Mouse (Mus musculus) liver, embryonic 15.5 days (tissue): ENCODE measurements around the gene Il22ra1. TPM values are rescaled to one million over a fixed set of nuclear protein-coding genes. Genes with fewer than 3 reads are reported as not detected.

Source experiments
- ATAC-seq: fragments of 200-750 bp; cut with Nextera tagmentation; 2 replicates; pipeline ENCODE4 v1.8.0; 2017; ENCODE audit warnings: moderate number of reproducible peaks, mild to moderate bottlenecking, moderate library complexity; ENCODE audit not compliant: insufficient read depth
- H3K27ac ChIP-seq: fragments of 300-500 bp; sonication (generic); replicated peaks from 2 replicates; pipeline ENCODE4 v1.5.1; 2015; ENCODE audit warnings: mild to moderate bottlenecking, inconsistent platforms
- H3K27me3 ChIP-seq: fragments of 300-500 bp; sonication (generic); 2 replicates; pipeline ENCODE4 v1.6.1; 2015; ENCODE audit warnings: mild to moderate bottlenecking, inconsistent platforms
- H3K36me3 ChIP-seq: fragments of 300-500 bp; sonication (generic); replicated peaks from 2 replicates; pipeline ENCODE4 v1.6.1; 2015; ENCODE audit warnings: moderate library complexity, mild to moderate bottlenecking, inconsistent platforms
- H3K4me1 ChIP-seq: fragments of 300-500 bp; sonication (generic); replicated peaks from 2 replicates; pipeline ENCODE4 v1.6.1; 2015; ENCODE audit warnings: inconsistent platforms
- H3K4me2 ChIP-seq: fragments of 300-500 bp; sonication (generic); 2 replicates; pipeline ENCODE4 v1.6.1; 2015; ENCODE audit warnings: moderate library complexity, mild to moderate bottlenecking, inconsistent platforms
- H3K4me3 ChIP-seq: fragments of 300-500 bp; sonication (generic); replicated peaks from 2 replicates; pipeline ENCODE4 v1.5.1; 2015; ENCODE audit warnings: mild to moderate bottlenecking, inconsistent platforms
- H3K9ac ChIP-seq: fragments of 300-500 bp; sonication (generic); 2 replicates; pipeline ENCODE4 v1.6.1; 2015; ENCODE audit warnings: moderate library complexity, mild to moderate bottlenecking, inconsistent platforms
- H3K9me3 ChIP-seq: fragments of 300-500 bp; sonication (generic); replicated peaks from 2 replicates; pipeline ENCODE4 v1.6.1; 2016; ENCODE audit warnings: inconsistent platforms
- WGBS: fragments of 180-500 bp; shearing (Covaris S2); methylation state at CpG from one replicate; pipeline ENCODE4 v1.1.7; 2015; ENCODE audit warnings: mixed read lengths; ENCODE audit not compliant: insufficient replicate concordance; 5-methylcytosine and 5-hydroxymethylcytosine counted together
- polyA plus RNA-seq: library from polyadenylated mRNA; unstranded; fragments of >200 nt; fragmentation: Nextera tagmentation; extraction: Ambion mirVana; gene quantifications from 2 replicates; pipeline ENCODE4 v1.2.1, GENCODE M21; 2015

The Il22ra1 gene
- polyA plus RNA-seq: 0.55 and 0.56 TPM in 2 replicates

GRCm38 (mm10) chr4:135727817-135728216 lies at the start of gene Il22ra1:
Gene Il22ra1, plus strand, starts transcription at chr4:135728172.
- 15% methylated on average over 14 of the region's 14 CpGs for WGBS
- H3K36me3 ChIP-seq: no peaks in the 10 kb centered on the region

GRCm38 (mm10) chr4:135679316-135679715 lies 48.7 kb upstream of the Il22ra1 start:
- 20% methylated on average over 4 of the region's 4 CpGs for WGBS
- no peak for ATAC-seq

More at GRCm38 (mm10) chr4:135727817-135728216, at the start of gene Il22ra1:
- H3K4me1 ChIP-seq: peaks cover 24% of the 10 kb centered on the region
- peak; percentile 62 for ATAC-seq
- no peaks in the 10 kb centered on the region; the same call in 1 of the 2 replicates for H3K9me3 ChIP-seq
- H3K4me3 ChIP-seq: peak within 1 kb of the TSS; percentile 53
- peak within 1 kb of the TSS; percentile 68 for H3K4me2 ChIP-seq
- peak within 1 kb of the TSS; percentile 9; the same call in 1 of the 2 replicates for H3K27ac ChIP-seq
- peaks cover 51% of the 10 kb centered on the region for H3K27me3 ChIP-seq
- peak within 1 kb of the TSS; percentile 52 for H3K9ac ChIP-seq

GRCm38 (mm10) chr4:135681789-135682188 lies 46.2 kb upstream of the Il22ra1 start:
- H3K27ac ChIP-seq: no peak overlapping the region
- H3K9me3 ChIP-seq: no peaks in the 10 kb centered on the region
- H3K4me1 ChIP-seq: peaks cover 10% of the 10 kb centered on the region; the same call in 1 of the 2 replicates
- H3K4me2 ChIP-seq: no peak overlapping the region
- no peak for ATAC-seq
- 54% methylated on average over 5 of the region's 5 CpGs for WGBS
- no peak overlapping the region for H3K9ac ChIP-seq
- H3K36me3 ChIP-seq: no peaks in the 10 kb centered on the region
- peaks cover 62% of the 10 kb centered on the region for H3K27me3 ChIP-seq
- H3K4me3 ChIP-seq: no peak overlapping the region

More at GRCm38 (mm10) chr4:135679316-135679715, 48.7 kb upstream of the Il22ra1 start:
- Histone ChIP-seq H3K4me1 (no peaks in the 10 kb centered on the region), H3K27me3 (peaks cover 45% of the 10 kb centered on the region), H3K4me3 (no peak overlapping the region), H3K36me3 (no peaks in the 10 kb centered on the region), H3K4me2 (no peak overlapping the region), H3K9ac (no peak overlapping the region), H3K27ac (no peak overlapping the region), H3K9me3 (no peaks in the 10 kb centered on the region)

GRCm38 (mm10) chr4:135683553-135683952 lies 44.4 kb upstream of the Il22ra1 start:
- H3K4me3 ChIP-seq: no peak overlapping the region
- no peak overlapping the region for H3K4me2 ChIP-seq
- no peaks in the 10 kb centered on the region for H3K36me3 ChIP-seq
- no peak overlapping the region for H3K9ac ChIP-seq
- H3K4me1 ChIP-seq: peaks cover 10% of the 10 kb centered on the region; the same call in 1 of the 2 replicates
- no peak overlapping the region for H3K27ac ChIP-seq
- WGBS: 23% methylated on average over 4 of the region's 4 CpGs
- H3K27me3 ChIP-seq: peaks cover 75% of the 10 kb centered on the region
- ATAC-seq: no peak
- no peaks in the 10 kb centered on the region for H3K9me3 ChIP-seq

GRCm38 (mm10) chr4:135684731-135685130 lies 43.2 kb upstream of the Il22ra1 start:
- Histone ChIP-seq H3K9ac (no peak overlapping the region), H3K27me3 (peaks cover 85% of the 10 kb centered on the region), H3K9me3 (no peaks in the 10 kb centered on the region), H3K4me1 (peaks cover 10% of the 10 kb centered on the region; the same call in 1 of the 2 replicates), H3K4me3 (no peak overlapping the region), H3K27ac (no peak overlapping the region), H3K4me2 (no peak overlapping the region), H3K36me3 (no peaks in the 10 kb centered on the region)
- no peak for ATAC-seq
- 14% methylated on average over 3 of the region's 3 CpGs for WGBS

- peaks cover 10% of the 10 kb centered on the region; the same call in 1 of the 2 replicates for H3K4me1 ChIP-seq
- H3K36me3 ChIP-seq: no peaks in the 10 kb centered on the region
- H3K27ac ChIP-seq: no peak within 1 kb of the TSS
- peak within 1 kb of the TSS; percentile 67 for H3K4me2 ChIP-seq
- H3K9me3 ChIP-seq: no peaks in the 10 kb centered on the region
- H3K9ac ChIP-seq: peak within 1 kb of the TSS; percentile 23; the same call in 1 of the 2 replicates
- 1% methylated on average over 41 of the region's 41 CpGs for WGBS
- ATAC-seq: no peak
- H3K27me3 ChIP-seq: peaks cover 89% of the 10 kb centered on the region
- peak within 1 kb of the TSS; percentile 53 for H3K4me3 ChIP-seq
Measured at GRCm38 (mm10) chr4:135685906-135686567, 41.9 kb upstream of the Il22ra1 start, which contains the start of gene Ifnlr1. Gene Ifnlr1, plus strand, starts transcription at chr4:135686287.

GRCm38 (mm10) chr4:135686568-135686953 lies 41.4 kb upstream of the Il22ra1 start:
- H3K4me1 ChIP-seq: peaks cover 10% of the 10 kb centered on the region; the same call in 1 of the 2 replicates
- no peak for ATAC-seq
- peak overlapping the region; percentile 67 for H3K4me2 ChIP-seq
- H3K36me3 ChIP-seq: no peaks in the 10 kb centered on the region
- H3K9ac ChIP-seq: peak overlapping the region; percentile 23; the same call in 1 of the 2 replicates
- no peak overlapping the region for H3K27ac ChIP-seq
- peaks cover 93% of the 10 kb centered on the region for H3K27me3 ChIP-seq
- 2% methylated on average over 21 of the region's 21 CpGs for WGBS
- H3K9me3 ChIP-seq: no peaks in the 10 kb centered on the region
- H3K4me3 ChIP-seq: peak overlapping the region; percentile 53

GRCm38 (mm10) chr4:135689797-135690196 lies 38.2 kb upstream of the Il22ra1 start:
- 64% methylated on average over 7 of the region's 7 CpGs for WGBS
- Histone ChIP-seq H3K4me3 (no peak overlapping the region), H3K4me2 (no peak overlapping the region), H3K27ac (no peak overlapping the region), H3K9me3 (no peaks in the 10 kb centered on the region), H3K36me3 (no peaks in the 10 kb centered on the region), H3K4me1 (peaks cover 10% of the 10 kb centered on the region; the same call in 1 of the 2 replicates), H3K9ac (no peak overlapping the region), H3K27me3 (peaks cover 70% of the 10 kb centered on the region)
- ATAC-seq: no peak

GRCm38 (mm10) chr4:135690241-135690640 lies 37.7 kb upstream of the Il22ra1 start:
- peaks cover 66% of the 10 kb centered on the region for H3K27me3 ChIP-seq
- H3K9ac ChIP-seq: no peak overlapping the region
- ATAC-seq: no peak
- H3K4me2 ChIP-seq: no peak overlapping the region
- H3K27ac ChIP-seq: no peak overlapping the region
- no peaks in the 10 kb centered on the region for H3K9me3 ChIP-seq
- peaks cover 7% of the 10 kb centered on the region; the same call in 1 of the 2 replicates for H3K4me1 ChIP-seq
- no peak overlapping the region for H3K4me3 ChIP-seq
- H3K36me3 ChIP-seq: no peaks in the 10 kb centered on the region
- 67% methylated on average over 11 of the region's 11 CpGs for WGBS

- H3K27ac ChIP-seq: no peak overlapping the region
- ATAC-seq: no peak
- 29% methylated on average over 4 of the region's 4 CpGs for WGBS
Measured at GRCm38 (mm10) chr4:135692916-135693315, 35.1 kb upstream of the Il22ra1 start.

GRCm38 (mm10) chr4:135698498-135698897 lies 29.5 kb upstream of the Il22ra1 start:
- 68% methylated on average over 7 of the region's 7 CpGs for WGBS
- H3K4me1 ChIP-seq: peaks cover 7% of the 10 kb centered on the region
- no peak for ATAC-seq

More at GRCm38 (mm10) chr4:135692916-135693315, 35.1 kb upstream of the Il22ra1 start:
- Histone ChIP-seq H3K9me3 (no peaks in the 10 kb centered on the region), H3K4me2 (no peak overlapping the region), H3K27me3 (peaks cover 39% of the 10 kb centered on the region), H3K9ac (no peak overlapping the region), H3K4me1 (no peaks in the 10 kb centered on the region), H3K36me3 (no peaks in the 10 kb centered on the region), H3K4me3 (no peak overlapping the region)

More at GRCm38 (mm10) chr4:135698498-135698897, 29.5 kb upstream of the Il22ra1 start:
- Histone ChIP-seq H3K36me3 (no peaks in the 10 kb centered on the region), H3K9ac (no peak overlapping the region), H3K4me2 (no peak overlapping the region), H3K27ac (no peak overlapping the region), H3K9me3 (no peaks in the 10 kb centered on the region), H3K27me3 (peaks cover 5% of the 10 kb centered on the region; the same call in 1 of the 2 replicates), H3K4me3 (no peak overlapping the region)
